Mouse (Mus musculus): Measurements from ENCODE around the gene Qpct. TPM values are rescaled to one million over a fixed set of nuclear protein-coding genes. Genes with fewer than 3 reads are reported as not detected.
A peak's percentile ranks its signal among the peaks of the same experiment; 100 is the strongest.

Qpct gene
- 1 to 10 TPM; 6.3 to 9.1 (median 7.2) TPM for total RNA-seq (2022)

- DNase-seq: no peak
Observed at GRCm38 (mm10) chr17:79051606-79052005, at the start of gene Qpct. Qpct (plus strand) TSS chr17:79051906.

GRCm38 (mm10) chr17:79013625-79014024, 38.1 kb upstream of the Qpct start:
- no peak for DNase-seq

GRCm38 (mm10) chr17:79014911-79015685, 36.6 kb upstream of the Qpct start:
- DNase-seq: no peak

- DNase-seq: no peak
Observed at GRCm38 (mm10) chr17:79015831-79016230, 35.9 kb upstream of the Qpct start.

GRCm38 (mm10) chr17:79018422-79018821, 33.3 kb upstream of the Qpct start:
- no peak for DNase-seq

GRCm38 (mm10) chr17:79019726-79020207, 31.9 kb upstream of the Qpct start:
- peak; percentile 18 for DNase-seq

GRCm38 (mm10) chr17:79020208-79020983, 31.3 kb upstream of the Qpct start, which contains the start of gene Prkd3:
Prkd3 (minus strand) TSS chr17:79020816.
- DNase-seq: peak; percentile 35

GRCm38 (mm10) chr17:79020984-79021335, 30.7 kb upstream of the Qpct start:
- DNase-seq: no peak

GRCm38 (mm10) chr17:79022746-79023145, 29.0 kb upstream of the Qpct start:
- DNase-seq: no peak

GRCm38 (mm10) chr17:79024544-79024943, 27.2 kb upstream of the Qpct start:
- no peak for DNase-seq

- no peak for DNase-seq
Observed at GRCm38 (mm10) chr17:79029226-79029625, 22.5 kb upstream of the Qpct start.

GRCm38 (mm10) chr17:79031569-79031968, 20.1 kb upstream of the Qpct start:
- DNase-seq: no peak

- DNase-seq: no peak
Observed at GRCm38 (mm10) chr17:79032782-79033181, 18.9 kb upstream of the Qpct start.

GRCm38 (mm10) chr17:79039660-79040059, 12.0 kb upstream of the Qpct start:
- no peak for DNase-seq

- no peak for DNase-seq
Observed at GRCm38 (mm10) chr17:79043705-79044104, 8.0 kb upstream of the Qpct start.

GRCm38 (mm10) chr17:79052088-79052812, 544 bp downstream of the Qpct start:
- DNase-seq: peak; percentile 39

- no peak for DNase-seq
Observed at GRCm38 (mm10) chr17:79058271-79058670, 6.6 kb downstream of the Qpct start.

- DNase-seq: no peak
Observed at GRCm38 (mm10) chr17:79060221-79060620, 8.5 kb downstream of the Qpct start.

- no peak for DNase-seq
Observed at GRCm38 (mm10) chr17:79064250-79064649, 12.5 kb downstream of the Qpct start.

GRCm38 (mm10) chr17:79068581-79068980, 16.9 kb downstream of the Qpct start:
- no peak for DNase-seq

GRCm38 (mm10) chr17:79069019-79069418, 17.3 kb downstream of the Qpct start:
- no peak for DNase-seq

GRCm38 (mm10) chr17:79069766-79070480, 18.2 kb downstream of the Qpct start:
- no peak for DNase-seq
